Mouse (Mus musculus): ENCODE measurements at regions not wholly inside any gene's neighbourhood (a gene's known extent, or its start where the extent isn't known, plus 50 kb on each side); places are given as distances from the start of the nearest gene placed in this dataset.

DNA sequence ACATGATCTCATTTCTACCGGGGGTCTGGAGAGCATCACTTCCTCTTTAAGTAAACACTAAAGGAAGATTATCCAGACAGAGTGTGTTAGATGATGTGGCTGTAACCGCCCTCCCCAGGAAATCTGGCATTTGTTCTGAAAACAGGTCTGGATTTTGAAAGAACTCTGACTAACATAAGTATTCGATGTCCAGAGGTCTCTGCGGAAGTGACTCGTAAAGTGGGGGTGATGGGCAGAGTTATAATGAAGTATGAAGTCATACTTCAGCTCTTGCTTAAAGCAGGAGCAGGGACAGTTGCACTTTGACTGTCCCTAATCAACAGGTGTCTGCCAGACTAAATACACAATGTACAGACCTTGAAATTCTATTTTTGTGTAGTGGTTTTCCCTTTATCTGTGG lies 87.1 kb downstream of the Setd4 start:
- H3K27me3 ChIP-seq (ENCODE audit: control insufficient read depth, insufficient read depth, insufficient read length): no peaks in the 10 kb centered on the region

GRCm38 (mm10) chr16:93515456-93515941 lies 88.4 kb downstream of the Setd4 start:
- TF ChIP-seq MYOD1 (IDR thresholded peaks at IDR 0.05; ENCODE audit: control insufficient read depth in 1 of 3, insufficient read length in 2 of 3, low read depth in 2 of 3) (peak in 2 of 3 experiments; percentile 45 to 59), SRF (IDR thresholded peaks at IDR 0.05; ENCODE audit: control insufficient read depth, insufficient read length, low read depth) (no peak), MAX (IDR thresholded peaks at IDR 0.05; ENCODE audit: low read depth) (no peak), REST (IDR thresholded peaks at IDR 0.05; ENCODE audit: insufficient read depth, insufficient read length) (no peak), CEBPB (IDR thresholded peaks at IDR 0.05; ENCODE audit: insufficient read depth, poor library complexity, severe bottlenecking) (0 out of 2 replicates have a peak, but pooled peaks have one; percentile 4), TCF12 (IDR thresholded peaks at IDR 0.05; ENCODE audit: insufficient read depth, poor library complexity, severe bottlenecking) (peak; percentile 38), MYOG (IDR thresholded peaks at IDR 0.05; ENCODE audit: control insufficient read depth in 1 of 3, insufficient read depth in 1 of 3, insufficient read length in 2 of 3, low read depth in 2 of 3) (peak in 2 of 3 experiments; percentile 31 to 52), POLR2AphosphoS2 (IDR thresholded peaks at IDR 0.05; ENCODE audit: insufficient read length, low read depth) (no peak)
- Histone ChIP-seq H3K27me3 (ENCODE audit: control insufficient read depth, insufficient read depth, insufficient read length) (no peaks in the 10 kb centered on the region), H3K79me2 (ENCODE audit: control insufficient read depth, insufficient read depth) (no peaks in the 10 kb centered on the region), H3K4me2 (ENCODE audit: low read depth) (peak overlapping the region; percentile 72), H3K36me3 (ENCODE audit: control insufficient read depth, insufficient read depth) (no peaks in the 10 kb centered on the region), H3ac (ENCODE audit: control insufficient read depth, insufficient read length) (no peak overlapping the region), H3K4me3 (no peak overlapping the region)

More for the DNA sequence above, 87.1 kb downstream of the Setd4 start:
- H3ac ChIP-seq (ENCODE audit: control insufficient read depth, insufficient read length): no peak overlapping the region
- no peak overlapping the region for H3K4me3 ChIP-seq
- TF ChIP-seq TCF3 (IDR thresholded peaks at IDR 0.05; ENCODE audit: insufficient read length, low read depth) (no peak), MYOD1 (IDR thresholded peaks at IDR 0.05; ENCODE audit: control insufficient read depth in 1 of 3, insufficient read length in 2 of 3, low read depth in 2 of 3) (peak in 1 of 3 experiments; percentile 38), TCF12 (IDR thresholded peaks at IDR 0.05; ENCODE audit: insufficient read depth, poor library complexity, severe bottlenecking) (no peak), CEBPB (IDR thresholded peaks at IDR 0.05; ENCODE audit: insufficient read depth, poor library complexity, severe bottlenecking) (0 out of 2 replicates have a peak, but pooled peaks have one; percentile 35), SRF (IDR thresholded peaks at IDR 0.05; ENCODE audit: control insufficient read depth, insufficient read length, low read depth) (no peak)
- no peaks in the 10 kb centered on the region for H3K36me3 ChIP-seq (ENCODE audit: control insufficient read depth, insufficient read depth)
- H3K79me2 ChIP-seq (ENCODE audit: control insufficient read depth, insufficient read depth): no peaks in the 10 kb centered on the region
- H3K4me2 ChIP-seq (ENCODE audit: low read depth): peak overlapping the region; percentile 72

GRCm38 (mm10) chr16:93513616-93514041 lies 90.2 kb downstream of the Setd4 start:
- no peak overlapping the region for H3ac ChIP-seq (ENCODE audit: control insufficient read depth, insufficient read length)
- no peak overlapping the region for H3K4me3 ChIP-seq
- no peaks in the 10 kb centered on the region for H3K36me3 ChIP-seq (ENCODE audit: control insufficient read depth, insufficient read depth)
- H3K79me2 ChIP-seq (ENCODE audit: control insufficient read depth, insufficient read depth): no peaks in the 10 kb centered on the region
- no peak for TF ChIP-seq SRF (IDR thresholded peaks at IDR 0.05; ENCODE audit: control insufficient read depth, insufficient read length, low read depth)
- no peak for TF ChIP-seq POLR2A (IDR thresholded peaks at IDR 0.05; ENCODE audit: insufficient read length, low read depth)
- TF ChIP-seq TCF3 (IDR thresholded peaks at IDR 0.05; ENCODE audit: insufficient read length, low read depth): no peak
- no peak for TF ChIP-seq USF1 (IDR thresholded peaks at IDR 0.05; ENCODE audit: low read depth)
- TF ChIP-seq MYOG (IDR thresholded peaks at IDR 0.05; ENCODE audit: control insufficient read depth in 1 of 3, insufficient read depth in 1 of 3, insufficient read length in 2 of 3, low read depth in 2 of 3): no peak
- no peak for TF ChIP-seq CEBPB (IDR thresholded peaks at IDR 0.05; ENCODE audit: insufficient read depth, poor library complexity, severe bottlenecking)
- TF ChIP-seq TCF12 (IDR thresholded peaks at IDR 0.05; ENCODE audit: insufficient read depth, poor library complexity, severe bottlenecking): no peak
- no peak for TF ChIP-seq E2F4 (IDR thresholded peaks at IDR 0.05; ENCODE audit: insufficient read depth)
- no peak for TF ChIP-seq REST (IDR thresholded peaks at IDR 0.05; ENCODE audit: insufficient read depth, insufficient read length)
- no peak for TF ChIP-seq MYOD1 (IDR thresholded peaks at IDR 0.05; ENCODE audit: control insufficient read depth in 1 of 3, insufficient read length in 2 of 3, low read depth in 2 of 3)
- TF ChIP-seq POLR2AphosphoS2 (IDR thresholded peaks at IDR 0.05; ENCODE audit: insufficient read length, low read depth): no peak
- no peak for TF ChIP-seq MAX (IDR thresholded peaks at IDR 0.05; ENCODE audit: low read depth)
- H3K4me2 ChIP-seq (ENCODE audit: low read depth): no peak overlapping the region
- no peaks in the 10 kb centered on the region for H3K27me3 ChIP-seq (ENCODE audit: control insufficient read depth, insufficient read depth, insufficient read length)

- no peak overlapping the region for H3ac ChIP-seq (ENCODE audit: control insufficient read depth, insufficient read length)
- H3K27me3 ChIP-seq (ENCODE audit: control insufficient read depth, insufficient read depth, insufficient read length): no peaks in the 10 kb centered on the region
- no peaks in the 10 kb centered on the region for H3K36me3 ChIP-seq (ENCODE audit: control insufficient read depth, insufficient read depth)
- no peaks in the 10 kb centered on the region for H3K79me2 ChIP-seq (ENCODE audit: control insufficient read depth, insufficient read depth)
- TF ChIP-seq E2F4 (IDR thresholded peaks at IDR 0.05; ENCODE audit: insufficient read depth) (no peak), TCF12 (IDR thresholded peaks at IDR 0.05; ENCODE audit: insufficient read depth, poor library complexity, severe bottlenecking) (no peak), MAX (IDR thresholded peaks at IDR 0.05; ENCODE audit: low read depth) (no peak), POLR2AphosphoS2 (IDR thresholded peaks at IDR 0.05; ENCODE audit: insufficient read length, low read depth) (no peak), POLR2A (IDR thresholded peaks at IDR 0.05; ENCODE audit: insufficient read length, low read depth) (no peak), TCF3 (IDR thresholded peaks at IDR 0.05; ENCODE audit: insufficient read length, low read depth) (no peak), MYOG (IDR thresholded peaks at IDR 0.05; ENCODE audit: control insufficient read depth in 1 of 3, insufficient read depth in 1 of 3, insufficient read length in 2 of 3, low read depth in 2 of 3) (no peak)
- H3K4me2 ChIP-seq (ENCODE audit: low read depth): no peak overlapping the region
- no peak overlapping the region for H3K4me3 ChIP-seq
Observed at GRCm38 (mm10) chr16:93511988-93512387, 91.9 kb downstream of the Setd4 start.

DNA sequence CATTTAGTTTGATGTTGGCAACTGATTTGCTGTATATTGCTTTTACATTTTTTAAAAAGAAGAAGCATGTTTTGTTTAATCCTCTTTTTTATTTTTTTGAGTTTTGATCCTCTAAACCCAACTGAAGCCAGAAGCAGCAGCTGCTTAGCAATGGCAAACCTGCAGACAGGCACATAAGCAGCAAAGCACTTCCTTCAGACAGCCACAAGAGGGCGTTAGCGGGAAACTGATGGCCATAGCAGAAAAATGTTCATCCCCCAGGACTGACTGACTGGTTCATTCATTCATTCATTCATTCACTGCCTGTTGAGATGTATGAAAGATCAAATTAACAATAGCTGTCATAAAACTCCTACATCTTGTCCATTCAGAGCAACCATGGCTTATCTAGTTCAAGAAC lies 92.3 kb downstream of the Setd4 start:
- Histone ChIP-seq H3K36me3 (ENCODE audit: control insufficient read depth, insufficient read depth) (no peaks in the 10 kb centered on the region), H3ac (ENCODE audit: control insufficient read depth, insufficient read length) (no peak overlapping the region), H3K79me2 (ENCODE audit: control insufficient read depth, insufficient read depth) (no peaks in the 10 kb centered on the region), H3K4me3 (no peak overlapping the region), H3K27me3 (ENCODE audit: control insufficient read depth, insufficient read depth, insufficient read length) (no peaks in the 10 kb centered on the region), H3K4me2 (ENCODE audit: low read depth) (no peak overlapping the region)
- TF ChIP-seq MYOG (IDR thresholded peaks at IDR 0.05; ENCODE audit: control insufficient read depth in 1 of 3, insufficient read depth in 1 of 3, insufficient read length in 2 of 3, low read depth in 2 of 3): no peak
- no peak for TF ChIP-seq SRF (IDR thresholded peaks at IDR 0.05; ENCODE audit: control insufficient read depth, insufficient read length, low read depth)
- no peak for TF ChIP-seq USF1 (IDR thresholded peaks at IDR 0.05; ENCODE audit: low read depth)
- no peak for TF ChIP-seq REST (IDR thresholded peaks at IDR 0.05; ENCODE audit: insufficient read depth, insufficient read length)
- TF ChIP-seq POLR2A (IDR thresholded peaks at IDR 0.05; ENCODE audit: insufficient read length, low read depth): no peak
- TF ChIP-seq TCF3 (IDR thresholded peaks at IDR 0.05; ENCODE audit: insufficient read length, low read depth): no peak
- no peak for TF ChIP-seq MYOD1 (IDR thresholded peaks at IDR 0.05; ENCODE audit: control insufficient read depth in 1 of 3, insufficient read length in 2 of 3, low read depth in 2 of 3)
- no peak for TF ChIP-seq CEBPB (IDR thresholded peaks at IDR 0.05; ENCODE audit: insufficient read depth, poor library complexity, severe bottlenecking)
